Mouse (Mus musculus) c-Kit-positive CD71-positive TER-119-positive erythroid progenitor cells, embryonic 14.5 days (primary cell): ENCODE measurements around the gene Olfr1104.

Source experiments
- DNase-seq: peaks from one replicate; pipeline ENCODE4 v3.0.0-alpha.2; 2013; ENCODE audit warnings: low spot score

Olfr1104 gene

GRCm38 (mm10) chr2:87026980-87027379 lies at the start of gene Olfr1104:
Olfr1104 (minus strand) TSS chr2:87027080.
- no peak for DNase-seq

- DNase-seq = no peak
Measured at GRCm38 (mm10) chr2:87075717-87076116, 48.8 kb upstream of the Olfr1104 start, which contains the start of gene Olfr1107. Olfr1107 (minus strand) TSS chr2:87075817.

- no peak for DNase-seq
Measured at GRCm38 (mm10) chr2:87052173-87052572, 25.3 kb upstream of the Olfr1104 start, which contains the start of gene Olfr1106. Olfr1106 (minus strand) TSS chr2:87052273.

- DNase-seq = no peak
Measured at GRCm38 (mm10) chr2:87036431-87036830, 9.6 kb upstream of the Olfr1104 start, which contains the start of gene Olfr1105. Olfr1105 (minus strand) TSS chr2:87036531.

DNA sequence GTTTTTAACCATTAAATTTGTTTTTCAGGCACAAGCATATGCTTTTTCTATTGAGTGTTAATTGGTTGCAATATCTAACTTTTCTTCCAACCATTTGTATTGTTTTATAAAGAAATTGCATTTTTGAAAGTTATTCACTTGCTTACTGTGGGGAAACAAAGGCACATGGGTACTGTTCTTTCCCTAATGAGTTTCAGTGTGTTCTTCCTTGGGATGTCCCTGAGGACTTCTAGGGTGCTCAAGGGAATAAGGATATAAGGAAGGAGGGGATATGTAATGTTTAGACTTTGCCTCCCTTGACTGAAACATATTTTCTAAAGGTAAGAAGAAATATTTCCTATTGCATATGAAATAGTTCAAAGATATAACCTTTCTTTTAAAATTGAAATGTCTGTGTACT lies 28.8 kb downstream of the Olfr1104 start, which contains the start of gene Olfr1102:
Gene Olfr1102 (plus strand): TSS at position 301 of the 400 bp plus-strand sequence.
- no peak for DNase-seq

DNA sequence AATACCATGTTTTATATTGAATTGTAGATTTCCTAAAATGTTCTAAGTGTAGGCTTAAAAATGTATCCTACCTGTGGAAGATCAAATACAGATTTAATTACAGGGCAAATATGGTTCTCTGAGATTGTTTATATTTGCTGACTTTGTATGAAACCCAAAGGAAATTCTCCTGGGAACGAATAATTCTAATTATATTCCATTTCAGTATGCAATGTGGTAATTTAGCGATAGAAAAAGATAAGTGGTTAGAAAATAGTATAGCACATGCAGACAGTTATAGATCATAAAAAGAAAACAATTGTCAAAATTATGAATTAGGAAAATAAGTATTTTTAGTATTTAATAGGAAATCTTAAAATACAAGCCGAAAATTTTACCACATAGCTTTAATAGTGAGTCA lies 35.8 kb downstream of the Olfr1104 start, which contains the start of gene Olfr1101:
Gene Olfr1101 (minus strand): TSS at position 101 of the 400 bp plus-strand sequence.
- DNase-seq = no peak

DNA sequence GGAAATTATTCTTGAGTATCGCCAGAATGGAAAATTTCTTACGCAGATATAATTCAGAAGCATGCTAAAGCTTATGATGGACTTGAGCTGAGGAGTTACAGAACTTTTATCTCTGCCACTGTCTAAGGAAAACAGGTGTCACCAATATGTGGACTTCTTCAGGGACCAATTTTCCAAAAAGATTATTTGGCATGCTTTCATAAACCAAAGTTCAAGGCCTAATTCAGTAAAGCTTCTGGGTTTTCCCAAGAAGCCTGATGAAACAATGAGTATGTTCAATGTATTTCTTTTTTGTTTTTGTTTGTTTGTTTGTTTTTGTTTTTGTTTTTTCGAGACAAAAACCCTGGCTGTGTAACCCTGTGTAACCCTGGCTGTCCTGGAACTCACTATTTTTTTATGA lies 47.0 kb downstream of the Olfr1104 start, which contains the start of gene Olfr1100:
Gene Olfr1100 (minus strand): TSS at position 101 of the 400 bp plus-strand sequence.
- no peak for DNase-seq
